ENCODE assay signal across 31 mouse cellular contexts in genomic region chr15:62970566-62970965, GRCm38 (mm10).
"Had no signal": no experiment of that assay in that cellular context is flagged by ENCODE, and none has a peak within 500 bp of the region (broad histone marks: within the 10 kb centered on the region; RNA-seq: fewer than 3 reads in every experiment).

No protein-coding gene starts in this region.

- H3K4me3 ChIP-seq: limb, embryonic 10.5 days; limb, embryonic 12.5 days; limb, embryonic 13.5 days; limb, embryonic 15.5 days; liver, embryonic 12.5 days; liver, embryonic 13.5 days; liver, embryonic 15.5 days; lung, embryonic 15.5 days; megakaryocyte, embryonic 14.5 days; midbrain, embryonic 10.5 days; midbrain, embryonic 12.5 days; midbrain, embryonic 13.5 days; midbrain, embryonic 15.5 days; myocyte had no signal

- H3K36me3 ChIP-seq: limb, embryonic 10.5 days; limb, embryonic 12.5 days; limb, embryonic 13.5 days; limb, embryonic 15.5 days; liver, embryonic 12.5 days; liver, embryonic 13.5 days; liver, embryonic 15.5 days; lung, embryonic 15.5 days; midbrain, embryonic 10.5 days; midbrain, embryonic 12.5 days; midbrain, embryonic 13.5 days; midbrain, embryonic 15.5 days had no signal

- H3K4me2 ChIP-seq: limb, embryonic 12.5 days; limb, embryonic 13.5 days; limb, embryonic 15.5 days; liver, embryonic 11.5 days; liver, embryonic 12.5 days; liver, embryonic 13.5 days; liver, embryonic 15.5 days; lung, embryonic 14.5 days; lung, embryonic 15.5 days; midbrain, embryonic 11.5 days; midbrain, embryonic 12.5 days; midbrain, embryonic 13.5 days; midbrain, embryonic 15.5 days had no signal

- H3K9me3 ChIP-seq: limb, embryonic 10.5 days; limb, embryonic 12.5 days; limb, embryonic 13.5 days; limb, embryonic 15.5 days; liver, embryonic 12.5 days; liver, embryonic 13.5 days; liver, embryonic 15.5 days; lung, embryonic 15.5 days; megakaryocyte, embryonic 14.5 days; midbrain, embryonic 10.5 days; midbrain, embryonic 12.5 days; midbrain, embryonic 13.5 days; midbrain, embryonic 15.5 days had no signal

- H3K4me1 ChIP-seq: limb, embryonic 10.5 days; limb, embryonic 12.5 days; limb, embryonic 13.5 days; limb, embryonic 15.5 days; liver, embryonic 12.5 days; liver, embryonic 13.5 days; liver, embryonic 15.5 days; lung, embryonic 15.5 days; megakaryocyte, embryonic 14.5 days; midbrain, embryonic 10.5 days; midbrain, embryonic 12.5 days; midbrain, embryonic 13.5 days; midbrain, embryonic 15.5 days had no signal

- H3K9ac ChIP-seq: limb, embryonic 12.5 days; limb, embryonic 13.5 days; limb, embryonic 15.5 days; liver, embryonic 12.5 days; liver, embryonic 13.5 days; liver, embryonic 14.5 days; liver, embryonic 15.5 days; liver, postnatal 0 days; lung, embryonic 14.5 days; lung, embryonic 15.5 days; midbrain, embryonic 12.5 days; midbrain, embryonic 13.5 days; midbrain, embryonic 15.5 days had no signal

- DNase-seq: left cerebral cortex, postnatal 4 days; liver; liver, embryonic 13.5 days; liver, postnatal 0 days; lung, adult 18-20 months; lung, adult 2 months; lung, embryonic 14.5 days; lung, postnatal 10 days; lung, postnatal 14 days; lung, postnatal 36 days; lung, postnatal 4 days; midbrain, embryonic 14.5 days had no signal

- ATAC-seq: liver, embryonic 12.5 days; liver, postnatal 0 days; lung, postnatal 0 days; midbrain, embryonic 13.5 days; midbrain, embryonic 15.5 days; midbrain, embryonic 16.5 days had no signal

- H3K27me3 ChIP-seq: limb, embryonic 12.5 days; limb, embryonic 13.5 days; limb, embryonic 15.5 days; liver, embryonic 12.5 days; liver, embryonic 13.5 days; liver, embryonic 15.5 days; lung, embryonic 15.5 days; megakaryocyte, embryonic 14.5 days; midbrain, embryonic 12.5 days; midbrain, embryonic 13.5 days; midbrain, embryonic 15.5 days had no signal

- H3K27ac ChIP-seq: limb, embryonic 10.5 days; limb, embryonic 12.5 days; limb, embryonic 13.5 days; limb, embryonic 15.5 days; liver, embryonic 12.5 days; liver, embryonic 13.5 days; liver, embryonic 14.5 days; liver, embryonic 15.5 days; lung, embryonic 15.5 days; macrophage; midbrain, embryonic 10.5 days; midbrain, embryonic 12.5 days; midbrain, embryonic 13.5 days; midbrain, embryonic 15.5 days had no signal
